Mouse (Mus musculus) lung, embryonic 16.5 days (tissue): ENCODE data around the gene Srrt. TPM values are rescaled to one million over a fixed set of nuclear protein-coding genes. Genes with fewer than 3 reads are reported as not detected.

Experiments used
- ATAC-seq: fragments of 200-750 bp; cut with Nextera tagmentation; 2 replicates; pipeline ENCODE4 v1.8.0; 2017; ENCODE audit warnings: low read depth, mild to moderate bottlenecking, moderate library complexity
- H3K27ac ChIP-seq: fragments of 300-500 bp; sonication (generic); 2 replicates; pipeline ENCODE4 v1.5.1; 2014; ENCODE audit warnings: mild to moderate bottlenecking, control low read depth, low read length
- H3K27me3 ChIP-seq: fragments of 300-500 bp; sonication (generic); 2 replicates; pipeline ENCODE4 v1.6.1; 2014; ENCODE audit warnings: low read depth, low read length, mixed read lengths; ENCODE audit not compliant: control insufficient read depth, insufficient read depth
- H3K36me3 ChIP-seq: fragments of 300-500 bp; sonication (generic); 2 replicates; pipeline ENCODE4 v1.6.1; 2014; ENCODE audit warnings: low read length; ENCODE audit not compliant: control insufficient read depth, insufficient read depth
- H3K4me1 ChIP-seq: fragments of 300-500 bp; sonication (generic); replicated peaks from 2 replicates; pipeline ENCODE4 v1.6.1; 2014; ENCODE audit warnings: low read length, mixed read lengths; ENCODE audit not compliant: control insufficient read depth, insufficient read depth
- H3K4me2 ChIP-seq: fragments of 300-500 bp; sonication (generic); 2 replicates; pipeline ENCODE4 v1.6.1; 2014; ENCODE audit warnings: low read depth, low read length, control low read depth
- H3K4me3 ChIP-seq: fragments of 300-500 bp; sonication (generic); 2 replicates; pipeline ENCODE4 v1.5.1; 2014; ENCODE audit warnings: mild to moderate bottlenecking, low read length, control low read depth
- H3K9ac ChIP-seq: fragments of 300-500 bp; sonication (generic); 2 replicates; pipeline ENCODE4 v1.6.1; 2014; ENCODE audit warnings: low read length, control low read depth
- H3K9me3 ChIP-seq: fragments of 300-500 bp; sonication (generic); 2 replicates; pipeline ENCODE4 v1.6.1; 2016; ENCODE audit warnings: low read length; ENCODE audit not compliant: control insufficient read depth
- WGBS: fragments of 180-500 bp; shearing (Covaris S2); extraction: QIAGEN DNeasy Blood & Tissue Kit; methylation state at CpG from one replicate; pipeline ENCODE4 v1.1.7; 2014; 5-methylcytosine and 5-hydroxymethylcytosine counted together
- polyA plus RNA-seq: library from polyadenylated mRNA; unstranded; fragments of >200 nt; fragmentation: Nextera tagmentation; extraction: Ambion mirVana; gene quantifications from 2 replicates; pipeline ENCODE4 v1.2.1, GENCODE M21; 2015

The Srrt gene
- polyA plus RNA-seq: 141 and 144 TPM in 2 replicates

GRCm38 (mm10) chr5:137307071-137307912, at the start of gene Srrt:
Gene Srrt, minus strand, starts transcription at chr5:137307674.
- under 1% methylated on average over 62 of the region's 72 CpGs for WGBS
- Histone ChIP-seq H3K27ac (peak within 1 kb of the TSS; percentile 91), H3K9ac (peak within 1 kb of the TSS; percentile 99), H3K4me1 (peaks cover 36% of the 10 kb centered on the region), H3K27me3 (no peaks in the 10 kb centered on the region), H3K4me3 (peak within 1 kb of the TSS; percentile 83), H3K4me2 (peak within 1 kb of the TSS; percentile 65), H3K9me3 (no peaks in the 10 kb centered on the region), H3K36me3 (peaks cover 43% of the 10 kb centered on the region)
- peak; percentile 94 for ATAC-seq

DNA sequence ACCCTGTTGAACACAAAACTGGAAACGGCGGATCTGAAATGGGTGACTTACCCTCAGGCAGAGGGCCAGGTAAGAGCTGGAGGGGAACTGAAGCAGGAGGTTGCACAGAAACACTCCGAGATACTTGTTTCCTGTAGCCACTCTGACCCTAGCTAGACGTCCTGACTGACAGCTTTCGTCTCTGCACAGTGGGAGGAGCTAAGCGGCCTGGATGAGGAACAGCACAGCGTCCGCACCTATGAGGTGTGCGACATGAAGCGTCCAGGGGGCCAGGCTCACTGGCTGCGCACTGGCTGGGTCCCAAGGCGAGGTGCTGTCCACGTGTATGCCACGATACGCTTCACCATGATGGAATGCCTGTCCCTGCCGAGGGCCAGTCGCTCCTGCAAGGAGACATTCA, 46.6 kb upstream of the Srrt start:
- H3K9me3 ChIP-seq: no peaks in the 10 kb centered on the region
- 77% methylated on average over 17 of the region's 17 CpGs for WGBS
- H3K9ac ChIP-seq: no peak overlapping the region
- no peak overlapping the region for H3K4me3 ChIP-seq
- ATAC-seq: no peak
- no peak overlapping the region for H3K4me2 ChIP-seq
- H3K27me3 ChIP-seq: no peaks in the 10 kb centered on the region
- H3K4me1 ChIP-seq: peaks cover 25% of the 10 kb centered on the region
- H3K36me3 ChIP-seq: peaks cover 43% of the 10 kb centered on the region
- H3K27ac ChIP-seq: no peak overlapping the region

DNA sequence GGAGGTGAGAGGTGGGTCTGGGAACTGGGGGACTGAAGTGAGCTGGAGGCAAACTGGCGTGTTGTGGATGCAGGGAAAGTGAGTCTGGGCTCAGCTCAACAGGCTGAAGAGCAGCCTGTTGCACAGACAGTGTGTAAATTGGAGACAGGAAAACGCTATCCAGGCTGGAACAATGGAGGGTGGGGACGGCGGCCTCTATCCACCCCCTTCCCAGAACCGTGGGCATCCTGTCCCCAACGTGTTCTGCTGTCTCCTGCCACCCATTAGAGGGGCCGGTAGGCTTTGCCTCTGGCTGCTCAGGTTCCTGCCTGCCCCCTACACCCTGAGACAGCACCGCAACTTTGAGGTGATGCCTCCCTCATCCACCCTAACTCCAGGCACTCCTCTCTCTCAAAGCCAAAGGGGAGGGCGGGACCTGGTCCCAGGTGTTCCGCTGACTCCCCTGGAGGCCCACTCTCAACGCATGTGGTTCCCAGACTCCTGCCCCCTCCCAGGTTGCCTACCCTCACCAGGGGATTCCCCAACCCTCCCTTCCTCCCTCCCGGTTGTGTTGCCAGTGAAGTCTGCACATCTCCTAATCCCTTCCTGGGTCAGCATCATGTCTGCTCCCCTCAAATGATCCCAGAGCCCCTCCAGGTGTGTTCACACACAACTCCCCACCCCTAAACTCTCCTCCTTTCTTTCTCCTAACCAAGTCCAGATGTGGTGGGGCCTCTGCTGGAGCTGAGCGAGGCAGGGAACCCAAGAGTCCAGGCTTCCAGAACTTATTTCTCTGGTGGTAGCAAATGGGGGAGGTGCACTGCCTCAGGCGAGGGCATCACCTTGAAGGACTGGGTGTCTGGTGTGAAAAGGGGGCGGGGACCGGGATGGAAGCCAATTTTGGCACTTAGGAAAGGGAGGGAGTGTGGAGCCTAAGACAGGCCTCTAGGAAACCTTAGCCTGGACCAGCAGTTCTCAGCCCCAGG, 44.8 kb upstream of the Srrt start:
- WGBS: 5% methylated on average over 16 of the region's 16 CpGs

DNA sequence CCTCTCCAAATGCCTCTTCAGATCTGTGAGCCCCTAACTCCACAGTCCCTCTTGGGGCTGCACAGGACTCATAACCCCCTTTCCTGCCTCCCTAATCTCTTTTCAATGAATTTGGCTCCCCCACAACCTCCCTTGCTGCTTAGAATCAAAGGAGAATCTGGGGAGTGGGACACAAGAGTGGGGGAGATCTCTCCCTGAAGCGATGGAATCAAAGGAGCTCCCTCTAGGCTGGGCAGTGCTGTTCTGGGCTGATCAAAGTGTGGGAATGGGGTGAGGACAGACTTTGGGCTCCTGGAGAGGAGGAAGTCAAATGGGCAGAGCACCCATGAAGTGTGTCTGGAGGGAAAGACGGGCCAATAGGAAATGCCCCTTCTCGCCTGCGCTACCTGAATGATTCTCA, 43.9 kb upstream of the Srrt start:
- Histone ChIP-seq H3K4me2 (peak overlapping the region; percentile 62), H3K27ac (peak overlapping the region; percentile 99), H3K27me3 (no peaks in the 10 kb centered on the region), H3K4me1 (peaks cover 45% of the 10 kb centered on the region), H3K4me3 (peak overlapping the region; percentile 90), H3K36me3 (peaks cover 22% of the 10 kb centered on the region), H3K9me3 (no peaks in the 10 kb centered on the region), H3K9ac (peak overlapping the region; percentile 99)
- no peak for ATAC-seq
- WGBS: 7% methylated on average over 4 of the region's 4 CpGs

More for the DNA sequence above, 44.8 kb upstream of the Srrt start:
- peak overlapping the region; percentile 99 for H3K27ac ChIP-seq
- peaks cover 27% of the 10 kb centered on the region for H3K36me3 ChIP-seq
- H3K4me2 ChIP-seq: peak overlapping the region; percentile 62
- peak overlapping the region; percentile 99 for H3K9ac ChIP-seq
- H3K27me3 ChIP-seq: no peaks in the 10 kb centered on the region
- H3K4me3 ChIP-seq: peak overlapping the region; percentile 90
- no peak for ATAC-seq
- H3K9me3 ChIP-seq: no peaks in the 10 kb centered on the region
- peaks cover 36% of the 10 kb centered on the region for H3K4me1 ChIP-seq

GRCm38 (mm10) chr5:137351058-137351380, 43.5 kb upstream of the Srrt start:
- H3K27me3 ChIP-seq: no peaks in the 10 kb centered on the region
- 4% methylated on average over 8 of the region's 8 CpGs for WGBS
- ATAC-seq: no peak
- peaks cover 19% of the 10 kb centered on the region for H3K36me3 ChIP-seq
- peak overlapping the region; percentile 99 for H3K9ac ChIP-seq
- H3K4me3 ChIP-seq: peak overlapping the region; percentile 90
- peak overlapping the region; percentile 99 for H3K27ac ChIP-seq
- H3K4me2 ChIP-seq: peak overlapping the region; percentile 62
- peaks cover 47% of the 10 kb centered on the region for H3K4me1 ChIP-seq
- no peaks in the 10 kb centered on the region for H3K9me3 ChIP-seq

- peak; percentile 35 for ATAC-seq
- Histone ChIP-seq H3K4me1 (peaks cover 51% of the 10 kb centered on the region), H3K4me2 (peak overlapping the region; percentile 62), H3K9ac (peak overlapping the region; percentile 99), H3K9me3 (no peaks in the 10 kb centered on the region), H3K27ac (peak overlapping the region; percentile 99), H3K27me3 (no peaks in the 10 kb centered on the region), H3K36me3 (peaks cover 13% of the 10 kb centered on the region), H3K4me3 (peak overlapping the region; percentile 90)
- under 1% methylated on average over 55 of the region's 55 CpGs for WGBS
Measured at GRCm38 (mm10) chr5:137350205-137351057, 43.0 kb upstream of the Srrt start.

DNA sequence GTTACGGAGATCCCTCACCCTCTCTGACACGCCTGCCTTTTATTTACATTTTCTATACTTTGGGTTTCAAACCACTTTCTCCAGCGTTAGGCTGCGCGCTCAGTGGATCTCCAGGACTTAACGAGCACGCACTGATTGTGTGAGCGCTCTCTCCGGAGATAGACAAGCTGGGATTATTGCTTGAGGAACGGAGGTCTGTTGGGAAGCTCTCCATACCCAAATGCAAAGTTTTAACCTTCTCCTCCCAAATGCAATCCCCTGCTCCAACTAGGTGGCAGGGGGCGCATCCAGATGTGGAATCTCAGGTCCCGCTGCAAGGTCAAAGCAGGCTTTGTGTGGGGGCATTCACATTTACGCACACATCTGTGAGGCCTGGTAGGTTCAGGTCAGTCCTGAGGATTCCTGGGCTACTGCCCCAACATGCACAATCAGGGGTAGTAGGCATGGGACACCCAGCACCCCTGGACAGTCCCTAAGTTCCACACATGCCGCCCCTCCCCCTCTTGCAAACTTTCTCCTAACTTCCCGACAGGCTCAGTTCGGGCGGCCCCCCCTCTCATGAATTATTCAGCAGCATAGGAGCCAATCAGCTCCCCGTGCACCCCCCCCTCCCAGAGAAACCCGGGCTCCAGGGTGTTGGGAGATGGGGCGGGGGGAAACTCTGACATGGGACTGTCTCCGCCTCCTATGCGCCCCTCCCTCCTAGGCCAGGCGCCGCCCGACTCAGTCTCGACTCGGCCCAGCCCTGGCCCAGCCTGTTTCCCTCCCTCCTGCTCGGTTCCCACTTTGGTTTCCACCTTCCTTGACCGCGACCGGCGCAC, 42.1 kb upstream of the Srrt start, which contains the start of gene Ephb4:
Gene Ephb4, plus strand, starts transcription at position 726 of the 821 bp plus-strand sequence.
- peak; percentile 93 for ATAC-seq
- under 1% methylated on average over 32 of the region's 32 CpGs for WGBS
- Histone ChIP-seq H3K36me3 (peaks cover 7% of the 10 kb centered on the region), H3K4me2 (peak within 1 kb of the TSS; percentile 62), H3K9me3 (no peaks in the 10 kb centered on the region), H3K9ac (peak within 1 kb of the TSS; percentile 99), H3K27me3 (no peaks in the 10 kb centered on the region), H3K27ac (peak within 1 kb of the TSS; percentile 99), H3K4me1 (peaks cover 56% of the 10 kb centered on the region), H3K4me3 (peak within 1 kb of the TSS; percentile 90)
